Mouse (Mus musculus) liver, adult 2 months (tissue): ENCODE data around the gene Pom121l2.

Experiments
- CTCF ChIP-seq: fragments of 200-500 bp; IDR thresholded peaks from 2 replicates; pipeline ENCODE4 v1.5.1; 2011; ENCODE audit warnings: low read depth, low read length, control low read depth
- POLR2A ChIP-seq: fragments of 200-500 bp; IDR thresholded peaks from 2 replicates; pipeline ENCODE4 v1.6.1; 2011; ENCODE audit warnings: low read length, control low read depth; ENCODE audit not compliant: insufficient read depth; ENCODE audit errors: extremely low read depth

DNA sequence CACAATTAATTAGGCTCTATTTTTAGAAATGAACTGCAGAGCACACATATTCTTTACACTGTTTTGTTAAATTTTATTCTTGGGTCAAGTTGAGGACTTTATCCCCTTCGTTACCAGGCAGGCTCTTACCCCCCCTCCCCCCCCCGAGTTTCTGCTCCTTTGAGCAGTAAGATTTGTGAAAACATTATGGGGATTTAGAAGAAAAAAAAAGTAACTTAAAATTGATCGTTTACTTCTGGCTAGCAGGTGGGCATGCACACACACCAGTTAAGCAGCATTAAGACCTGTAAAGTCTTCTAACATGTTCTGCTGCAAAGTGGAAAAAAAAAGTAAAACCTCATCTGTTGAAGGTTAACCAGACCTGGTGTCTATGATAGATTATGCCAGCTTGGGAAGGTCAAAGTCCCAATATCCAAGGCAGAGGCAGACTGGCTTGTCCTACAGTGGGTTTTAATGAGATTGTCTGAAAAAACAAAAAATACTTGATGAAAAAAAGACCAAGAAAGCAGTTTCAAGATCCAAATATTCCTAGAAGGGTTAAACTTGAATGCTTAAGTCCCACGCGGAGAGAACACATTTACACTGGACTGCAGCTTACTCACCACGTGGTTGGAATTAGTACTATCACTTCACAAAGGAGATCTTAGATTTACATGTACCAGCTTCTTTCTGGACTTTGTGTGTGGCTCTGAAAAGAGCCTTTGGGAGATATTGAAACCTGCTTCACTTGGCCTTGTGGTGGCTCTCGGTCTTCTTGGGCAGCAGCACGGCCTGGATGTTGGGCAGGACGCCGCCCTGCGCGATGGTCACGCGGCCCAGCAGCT is 53.7 kb downstream of the Pom121l2 start:
- TF ChIP-seq CTCF, result no peak
- TF ChIP-seq POLR2A, result no peak
